Mouse (Mus musculus) heart, postnatal 10 days (tissue): ENCODE results near the gene Gm6465. TPM values are rescaled to one million over a fixed set of nuclear protein-coding genes. Genes with fewer than 3 reads are reported as not detected.
"Not testable (repeated sequence)": the region's sequence is repeated elsewhere in the genome, so short reads cannot be mapped to it uniquely, and the experiment has no call there.

ENCODE experiments used
- DNase-seq, 2 experiments: peaks; one replicate each; pipeline ENCODE4 v3.0.0; 2021
- intact Hi-C: fragments of 180-260 bp; cut with DNase I; formaldehyde crosslinking; loops from one replicate; pipeline ENCODE4 v1.15.1; 2025
- total RNA-seq, 2 experiments: library from RNA; stranded (reverse); gene quantifications; 2 replicates each; pipeline ENCODE4 v1.2.3; 2021

Gene Gm6465
- not detected for total RNA-seq

GRCm38 (mm10) chr5:11845239-11845638 is at the start of gene Gm6465:
Gene Gm6465 (plus strand): TSS chr5:11845539.
- intact Hi-C loops, DNase-seq: not testable (repeated sequence)

- intact Hi-C loops, DNase-seq: not testable (repeated sequence)
Measured at GRCm38 (mm10) chr5:11845824-11846223, 485 bp downstream of the Gm6465 start.

- DNase-seq, intact Hi-C loops: not testable (repeated sequence)
Measured at GRCm38 (mm10) chr5:11857909-11858308, 12.6 kb downstream of the Gm6465 start.

Other genes with a start within 250 kb of the Gm6465 start
- gene Gm8922, start 163.6 kb upstream of the Gm6465 start, total RNA-seq = not detected
- not detected for gene Gm8926, start 75.0 kb upstream of the Gm6465 start, total RNA-seq
- gene 4933402N22Rik, start 72.5 kb downstream of the Gm6465 start, total RNA-seq = not detected